Mouse (Mus musculus): ENCODE data around the gene Tedc2. TPM values are rescaled to one million over a fixed set of nuclear protein-coding genes. Genes with fewer than 3 reads are reported as not detected.
A peak's percentile ranks its signal among the peaks of the same experiment; 100 is the strongest.

The Tedc2 gene
- 5.3 and 6.3 TPM in 2 replicates for polyA plus RNA-seq (2015; fragmentation: Nextera tagmentation; extraction: Ambion mirVana)

- no peaks in the 10 kb centered on the region for H3K27me3 ChIP-seq (replicated peaks; ENCODE audit: insufficient read depth, low read length)
- H3K4me2 ChIP-seq (replicated peaks; ENCODE audit: low read depth, low read length): peak within 1 kb of the TSS; percentile 89
- no peaks in the 10 kb centered on the region for H3K9me3 ChIP-seq (ENCODE audit: low read length)
- peak within 1 kb of the TSS; percentile 74 for H3K4me3 ChIP-seq (ENCODE audit: low read depth, low read length)
- 3% methylated on average over 40 of the region's 41 CpGs for WGBS
- H3K9ac ChIP-seq (replicated peaks; ENCODE audit: low read depth): peak within 1 kb of the TSS; percentile 52
- DNase-seq (ENCODE audit: low spot score) (peak; percentile 96), ATAC-seq (peak; percentile 96)
- 0 out of 2 replicates have a peak, but pooled peaks cover 4% of the 10 kb centered on the region for H3K36me3 ChIP-seq (ENCODE audit: insufficient read depth, low read length)
- peaks cover 4% of the 10 kb centered on the region; the same call in 1 of the 2 replicates for H3K4me1 ChIP-seq (ENCODE audit: insufficient read depth, low read depth, low read length)
- TF ChIP-seq CTCF (IDR thresholded peaks at IDR 0.05) (no peak), EP300 (IDR thresholded peaks at IDR 0.05) (peak; percentile 33; the same call in 1 of the 2 replicates)
- H3K27ac ChIP-seq (ENCODE audit: low read length): peak within 1 kb of the TSS; percentile 68
Measured at GRCm38 (mm10) chr17:24220435-24221411, at the start of gene Tedc2. Tedc2 (minus strand) TSS chr17:24220851.

DNA sequence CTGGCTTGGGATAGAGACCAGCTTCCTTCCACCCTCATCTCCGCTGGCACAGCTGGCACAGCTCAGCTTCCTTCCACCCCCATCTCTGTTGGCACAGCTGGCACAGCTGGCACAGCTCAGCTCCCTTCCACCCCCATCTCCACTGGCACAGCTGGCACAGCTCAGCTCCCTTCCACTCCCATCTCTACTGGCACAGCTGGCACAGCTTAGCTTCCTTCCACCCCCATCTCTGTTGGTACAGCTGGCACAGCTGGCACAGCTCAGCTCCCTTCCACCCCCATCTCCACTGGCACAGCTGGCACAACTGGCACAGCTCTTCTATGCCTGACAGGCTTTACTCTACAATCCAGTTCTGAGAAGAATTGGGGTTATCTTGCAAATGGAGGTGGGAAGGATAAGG, 46.5 kb upstream of the Tedc2 start:
- no peak overlapping the region for H3K4me2 ChIP-seq (replicated peaks; ENCODE audit: low read depth, low read length)
- DNase-seq (ENCODE audit: low spot score): no peak
- no peak overlapping the region for H3K4me3 ChIP-seq (ENCODE audit: low read depth, low read length)
- no peak for ATAC-seq
- H3K4me1 ChIP-seq (ENCODE audit: insufficient read depth, low read depth, low read length): no peaks in the 10 kb centered on the region
- no peaks in the 10 kb centered on the region for H3K36me3 ChIP-seq (ENCODE audit: insufficient read depth, low read length)
- no peaks in the 10 kb centered on the region for H3K27me3 ChIP-seq (replicated peaks; ENCODE audit: insufficient read depth, low read length)
- no peaks in the 10 kb centered on the region for H3K9me3 ChIP-seq (ENCODE audit: low read length)
- TF ChIP-seq CTCF (IDR thresholded peaks at IDR 0.05) (no peak), EP300 (IDR thresholded peaks at IDR 0.05) (no peak)
- H3K9ac ChIP-seq (replicated peaks; ENCODE audit: low read depth): no peak overlapping the region
- H3K27ac ChIP-seq (ENCODE audit: low read length): no peak overlapping the region
- WGBS: 67% methylated on average over 1 of the region's 1 CpGs

DNA sequence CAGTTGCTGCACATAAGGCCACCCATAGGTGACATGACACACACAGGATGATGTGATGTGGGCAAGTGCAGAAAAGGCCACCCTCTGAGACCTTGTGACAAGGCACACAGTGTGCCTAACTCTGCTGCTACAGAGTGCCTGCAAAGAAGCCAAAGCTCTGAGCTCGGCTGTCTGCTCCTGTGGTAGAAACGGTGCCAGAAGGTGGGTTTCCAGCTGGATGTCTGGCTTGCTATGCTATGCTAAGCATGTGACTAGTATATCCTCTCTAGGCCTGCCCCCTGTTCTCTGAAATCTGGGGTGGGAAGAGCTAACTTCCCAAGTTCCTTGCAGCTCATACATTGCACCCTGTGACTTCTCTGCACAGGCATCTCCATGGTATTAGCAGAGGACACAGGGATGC, 44.1 kb upstream of the Tedc2 start:
- no peaks in the 10 kb centered on the region for H3K36me3 ChIP-seq (ENCODE audit: insufficient read depth, low read length)
- no peak overlapping the region for H3K9ac ChIP-seq (replicated peaks; ENCODE audit: low read depth)
- H3K4me2 ChIP-seq (replicated peaks; ENCODE audit: low read depth, low read length): no peak overlapping the region
- H3K27me3 ChIP-seq (replicated peaks; ENCODE audit: insufficient read depth, low read length): no peaks in the 10 kb centered on the region
- no peak overlapping the region for H3K4me3 ChIP-seq (ENCODE audit: low read depth, low read length)
- no peaks in the 10 kb centered on the region for H3K9me3 ChIP-seq (ENCODE audit: low read length)
- TF ChIP-seq CTCF (IDR thresholded peaks at IDR 0.05) (no peak), EP300 (IDR thresholded peaks at IDR 0.05) (no peak)
- ATAC-seq (no peak), DNase-seq (ENCODE audit: low spot score) (no peak)
- no peak overlapping the region for H3K27ac ChIP-seq (ENCODE audit: low read length)
- 77% methylated on average over 2 of the region's 2 CpGs for WGBS
- H3K4me1 ChIP-seq (ENCODE audit: insufficient read depth, low read depth, low read length): no peaks in the 10 kb centered on the region

DNA sequence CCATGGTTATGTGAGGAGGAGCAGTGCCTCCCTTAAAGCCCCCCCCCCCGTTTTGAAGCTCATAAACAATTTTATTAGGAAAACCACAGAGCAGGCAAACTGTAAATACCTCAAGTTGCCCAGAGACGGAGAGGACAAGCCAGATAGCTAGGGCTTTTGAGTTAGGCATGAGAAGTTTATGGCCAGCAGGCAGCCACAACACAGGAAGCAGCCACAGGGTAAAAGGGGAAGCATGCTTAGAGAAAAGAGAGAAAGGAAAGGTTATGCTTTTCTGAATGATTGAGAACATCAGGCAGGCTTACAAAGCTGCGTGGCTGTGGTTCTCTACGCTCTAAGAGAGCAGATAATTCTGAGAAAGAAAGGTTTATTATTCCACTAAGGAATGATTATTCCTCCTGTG, 39.9 kb upstream of the Tedc2 start:
- Histone ChIP-seq H3K36me3 (ENCODE audit: insufficient read depth, low read length) (no peaks in the 10 kb centered on the region), H3K27ac (ENCODE audit: low read length) (no peak overlapping the region)
- 61% methylated on average over 4 of the region's 4 CpGs for WGBS

DNA sequence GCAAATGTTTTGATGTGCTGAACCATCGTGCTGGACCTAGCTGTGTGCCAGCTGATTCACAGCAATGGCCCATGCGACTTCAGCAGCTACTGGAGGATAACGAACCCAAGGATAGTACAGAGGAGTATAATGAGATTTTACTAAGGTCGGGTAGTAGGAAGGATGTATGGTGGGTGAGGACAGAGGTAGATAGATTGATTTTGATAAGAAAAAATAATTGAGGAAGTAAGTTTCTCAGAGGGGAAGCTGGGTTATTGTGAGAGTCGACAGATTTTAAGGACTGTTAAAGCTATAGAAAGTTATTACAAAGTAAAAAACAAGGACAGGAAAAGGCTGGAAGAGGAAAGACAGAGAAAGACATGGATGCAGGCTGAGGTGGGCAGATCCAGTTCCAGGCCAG, 39.1 kb upstream of the Tedc2 start:
- no peaks in the 10 kb centered on the region for H3K4me1 ChIP-seq (ENCODE audit: insufficient read depth, low read depth, low read length)
- H3K9ac ChIP-seq (replicated peaks; ENCODE audit: low read depth): no peak overlapping the region
- DNase-seq (ENCODE audit: low spot score) (no peak), ATAC-seq (no peak)
- H3K27me3 ChIP-seq (replicated peaks; ENCODE audit: insufficient read depth, low read length): no peaks in the 10 kb centered on the region
- no peak overlapping the region for H3K4me2 ChIP-seq (replicated peaks; ENCODE audit: low read depth, low read length)
- 60% methylated on average over 5 of the region's 5 CpGs for WGBS
- no peak for TF ChIP-seq EP300 (IDR thresholded peaks at IDR 0.05)
- no peak for TF ChIP-seq CTCF (IDR thresholded peaks at IDR 0.05)
- H3K27ac ChIP-seq (ENCODE audit: low read length): no peak overlapping the region
- H3K4me3 ChIP-seq (ENCODE audit: low read depth, low read length): no peak overlapping the region
- no peaks in the 10 kb centered on the region for H3K9me3 ChIP-seq (ENCODE audit: low read length)
- H3K36me3 ChIP-seq (ENCODE audit: insufficient read depth, low read length): no peaks in the 10 kb centered on the region

More for the DNA sequence above, 39.9 kb upstream of the Tedc2 start:
- no peak for DNase-seq (ENCODE audit: low spot score)
- no peak overlapping the region for H3K9ac ChIP-seq (replicated peaks; ENCODE audit: low read depth)
- no peaks in the 10 kb centered on the region for H3K9me3 ChIP-seq (ENCODE audit: low read length)
- no peaks in the 10 kb centered on the region for H3K27me3 ChIP-seq (replicated peaks; ENCODE audit: insufficient read depth, low read length)
- H3K4me2 ChIP-seq (replicated peaks; ENCODE audit: low read depth, low read length): no peak overlapping the region
- no peak for ATAC-seq
- H3K4me3 ChIP-seq (ENCODE audit: low read depth, low read length): no peak overlapping the region
- H3K4me1 ChIP-seq (ENCODE audit: insufficient read depth, low read depth, low read length): no peaks in the 10 kb centered on the region
- TF ChIP-seq EP300 (IDR thresholded peaks at IDR 0.05): no peak
- no peak for TF ChIP-seq CTCF (IDR thresholded peaks at IDR 0.05)

DNA sequence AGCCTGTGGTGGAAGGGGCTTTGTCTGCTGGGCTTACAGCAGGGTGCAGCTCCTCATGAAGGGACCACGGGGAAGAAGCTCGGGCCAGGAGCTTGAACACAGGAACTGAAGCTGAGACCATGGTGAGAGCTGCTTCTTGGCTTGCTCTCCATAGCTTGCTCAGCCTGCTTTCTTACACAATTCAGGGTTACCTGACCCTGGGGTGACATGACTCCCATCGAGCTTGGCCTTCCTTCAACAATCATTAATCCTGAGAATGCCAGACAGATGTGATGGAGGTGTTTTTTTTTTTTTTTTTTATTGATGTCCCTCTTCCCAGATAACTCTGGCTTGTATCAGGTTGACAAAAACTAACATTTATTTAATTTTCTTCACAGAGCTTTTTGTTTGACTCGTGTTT, 38.3 kb upstream of the Tedc2 start:
- no peak overlapping the region for H3K9ac ChIP-seq (replicated peaks; ENCODE audit: low read depth)
- no peak overlapping the region for H3K4me3 ChIP-seq (ENCODE audit: low read depth, low read length)
- no peak overlapping the region for H3K27ac ChIP-seq (ENCODE audit: low read length)
- H3K4me2 ChIP-seq (replicated peaks; ENCODE audit: low read depth, low read length): no peak overlapping the region
- DNase-seq (ENCODE audit: low spot score) (no peak), ATAC-seq (no peak)
- 50% methylated on average over 4 of the region's 4 CpGs for WGBS
- H3K36me3 ChIP-seq (ENCODE audit: insufficient read depth, low read length): no peaks in the 10 kb centered on the region
- TF ChIP-seq EP300 (IDR thresholded peaks at IDR 0.05) (no peak), CTCF (IDR thresholded peaks at IDR 0.05) (no peak)
- no peaks in the 10 kb centered on the region for H3K27me3 ChIP-seq (replicated peaks; ENCODE audit: insufficient read depth, low read length)
- no peaks in the 10 kb centered on the region for H3K9me3 ChIP-seq (ENCODE audit: low read length)
- H3K4me1 ChIP-seq (ENCODE audit: insufficient read depth, low read depth, low read length): no peaks in the 10 kb centered on the region

All from lung, postnatal 0 days (tissue).